Mouse (Mus musculus): ENCODE data around the gene 4930433I11Rik.
"Not testable (repeated sequence)": the region's sequence is repeated elsewhere in the genome, so short reads cannot be mapped to it uniquely, and the experiment has no call there.

GRCm38 (mm10) chr7:41044058-41044457 is 56.7 kb downstream of the 4930433I11Rik start:
- TF ChIP-seq EP300, CTCF (IDR thresholded peaks at IDR 0.05; ENCODE audit: low read depth): not testable (repeated sequence)

Measured in liver, embryonic 14.5 days (tissue).